Mouse (Mus musculus): ENCODE results near the gene Mrgprd. TPM values are rescaled to one million over a fixed set of nuclear protein-coding genes. Genes with fewer than 3 reads are reported as not detected.

The Mrgprd gene
- total and polyA plus RNA-seq, 3 experiments = not detected

DNA sequence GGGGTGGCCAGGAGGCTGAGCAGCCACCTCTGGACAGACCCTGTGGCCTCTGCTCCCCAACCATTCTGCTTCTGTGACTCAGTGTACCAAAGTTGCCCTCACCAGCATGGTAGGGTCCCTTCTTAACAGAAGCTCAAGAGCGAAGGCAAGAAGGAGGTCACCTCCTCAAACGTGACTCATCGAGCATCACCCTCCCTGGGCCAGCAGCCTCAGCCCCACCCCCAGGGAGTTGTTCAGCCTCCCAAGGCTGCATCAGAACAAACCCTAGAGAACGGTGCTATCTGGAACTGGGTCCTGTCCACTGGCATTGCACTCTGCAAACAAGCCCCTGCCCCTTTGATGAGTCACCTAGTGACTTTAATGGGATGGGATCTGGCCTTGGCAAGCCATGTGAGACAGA lies 5.8 kb upstream of the Mrgprd start:
- Histone ChIP-seq H3K4me3 (replicated peaks in 1 of 3; ENCODE audit: low read depth in 2 of 3, low read length in 2 of 3, poor library complexity in 1 of 3) (no peak overlapping the region), H3K27ac (ENCODE audit: insufficient read depth, low read depth) (no peak overlapping the region), H3K4me1 (ENCODE audit: control insufficient read depth in 1 of 2, insufficient read depth in 2 of 2) (peaks cover 3 to 14% of the 10 kb centered on the region in 2 experiments; a peak in 3 of 4 replicates), H3K4me2 (ENCODE audit: insufficient read depth, low read depth, poor library complexity, severe bottlenecking) (no peak overlapping the region), H3K27me3 (replicated peaks) (peaks cover 77% of the 10 kb centered on the region), H3K9ac (ENCODE audit: insufficient read depth, low read depth) (no peak overlapping the region), H3K79me2 (replicated peaks; ENCODE audit: control insufficient read depth, extremely low read depth, insufficient read depth, poor library complexity, severe bottlenecking) (no peaks in the 10 kb centered on the region), H3K36me3 (replicated peaks in 1 of 2; ENCODE audit: control insufficient read depth in 1 of 2, insufficient read depth in 1 of 2, low read length in 1 of 2) (no peaks in the 10 kb centered on the region), H3K9me3 (replicated peaks; ENCODE audit: low read length) (no peaks in the 10 kb centered on the region)
- in situ Hi-C loops (cut with MboI; ENCODE audit: low pct_ligation_motif_present, low pct_unique_long_range_greater_than_20kb, low sequenced_read_pairs) (no loop called here), dilution Hi-C loops (cut with MboI; ENCODE audit: extremely low pct_ligation_motif_present, extremely low pct_unique_long_range_greater_than_20kb, low sequenced_read_pairs) (no loop called here)
- no peak for TF ChIP-seq NELFE (IDR thresholded peaks at IDR 0.05; ENCODE audit: low read depth, low read length)
- TF ChIP-seq EP300 (IDR thresholded peaks at IDR 0.05; ENCODE audit: low read length) = no peak
- TF ChIP-seq UBTF (IDR thresholded peaks at IDR 0.05; ENCODE audit: low read depth, low read length) = no peak
- TF ChIP-seq SIN3A (IDR thresholded peaks at IDR 0.05; ENCODE audit: low read length) = no peak
- TF ChIP-seq POLR2AphosphoS2 (IDR thresholded peaks at IDR 0.05; ENCODE audit: low read depth, low read length) = no peak
- no peak for TF ChIP-seq USF1 (IDR thresholded peaks at IDR 0.05; ENCODE audit: low read depth, low read length)
- TF ChIP-seq CTCF (conservative IDR thresholded peaks at IDR 0.05 in 1 of 2, IDR thresholded peaks at IDR 0.05 in 1 of 2; ENCODE audit: low read depth in 2 of 2, low read length in 2 of 2) = no peak
- no peak for TF ChIP-seq ZKSCAN1 (IDR thresholded peaks at IDR 0.05; ENCODE audit: borderline replicate concordance, low read depth, low read length)
- no peak for TF ChIP-seq ELF1 (IDR thresholded peaks at IDR 0.05; ENCODE audit: low read depth, low read length)
- TF ChIP-seq MAFK (IDR thresholded peaks at IDR 0.05; ENCODE audit: insufficient replicate concordance, low read length) = no peak
- no peak for TF ChIP-seq PAX5 (IDR thresholded peaks at IDR 0.05; ENCODE audit: low read length)
- peak; percentile 5 for DNase-seq (ENCODE audit: extremely low read depth)

- Histone ChIP-seq H3K4me2 (ENCODE audit: insufficient read depth, low read depth, poor library complexity, severe bottlenecking) (no peak overlapping the region), H3K79me2 (replicated peaks; ENCODE audit: control insufficient read depth, extremely low read depth, insufficient read depth, poor library complexity, severe bottlenecking) (no peaks in the 10 kb centered on the region), H3K9me3 (replicated peaks; ENCODE audit: low read length) (no peaks in the 10 kb centered on the region), H3K4me3 (replicated peaks in 1 of 3; ENCODE audit: low read depth in 2 of 3, low read length in 2 of 3, poor library complexity in 1 of 3) (no peak overlapping the region), H3K27ac (ENCODE audit: insufficient read depth, low read depth) (no peak overlapping the region), H3K4me1 (ENCODE audit: control insufficient read depth in 1 of 2, insufficient read depth in 2 of 2) (peaks cover 3 to 14% of the 10 kb centered on the region in 2 experiments; a peak in 3 of 4 replicates), H3K27me3 (replicated peaks) (peaks cover 75% of the 10 kb centered on the region), H3K9ac (ENCODE audit: insufficient read depth, low read depth) (no peak overlapping the region), H3K36me3 (replicated peaks in 1 of 2; ENCODE audit: control insufficient read depth in 1 of 2, insufficient read depth in 1 of 2, low read length in 1 of 2) (no peaks in the 10 kb centered on the region)
- dilution Hi-C loops (cut with MboI; ENCODE audit: extremely low pct_ligation_motif_present, extremely low pct_unique_long_range_greater_than_20kb, low sequenced_read_pairs) (no loop called here), in situ Hi-C loops (cut with MboI; ENCODE audit: low pct_ligation_motif_present, low pct_unique_long_range_greater_than_20kb, low sequenced_read_pairs) (no loop called here)
- TF ChIP-seq RAD21 (IDR thresholded peaks at IDR 0.05; ENCODE audit: low read depth, low read length) = peak; percentile 0
- 0 out of 2 replicates have a peak, but pooled peaks have one; percentile 18 for TF ChIP-seq MAX (IDR thresholded peaks at IDR 0.05; ENCODE audit: low read length)
- 0 out of 2 replicates have a peak, but pooled peaks have one; percentile 21 for TF ChIP-seq TCF12 (IDR thresholded peaks at IDR 0.05; ENCODE audit: low read depth, low read length)
- TF ChIP-seq CHD1 (IDR thresholded peaks at IDR 0.05; ENCODE audit: low read depth, low read length) = no peak
- TF ChIP-seq BHLHE40 (IDR thresholded peaks at IDR 0.05; ENCODE audit: low read depth, low read length) = peak; percentile 35; the same call in 1 of the 2 replicates
- peak; percentile 67 for DNase-seq (ENCODE audit: extremely low read depth)
These were observed 4.8 kb upstream of the Mrgprd start for GRCm38 (mm10) chr7:145309877-145310276.
